Mouse (Mus musculus) CH12.LX (cell line): ENCODE data around the gene Slc25a10. TPM values are rescaled to one million over a fixed set of nuclear protein-coding genes. Genes with fewer than 3 reads are reported as not detected.
A peak's percentile ranks its signal among the peaks of the same experiment; 100 is the strongest.

Experiments
- DNase-seq: peaks from one replicate; pipeline ENCODE4 v3.0.0-alpha.2; 2013; ENCODE audit errors: extremely low read depth
- H3K27ac ChIP-seq: 2 replicates; pipeline ENCODE4 v1.5.1; 2012; ENCODE audit warnings: low read depth, mild to moderate bottlenecking, control low read depth, moderate library complexity; ENCODE audit not compliant: insufficient read depth
- H3K27me3 ChIP-seq: replicated peaks from 2 replicates; pipeline ENCODE3; 2012; ENCODE audit warnings: inconsistent platforms
- H3K36me3 ChIP-seq, 2 experiments: replicated peaks in 1 of 2; 2 replicates each; pipeline versions ENCODE3 to v1.6.1; 2012; ENCODE audit warnings: inconsistent platforms in 1 of 2, low read length in 1 of 2, mild to moderate bottlenecking in 1 of 2, mixed read lengths in 1 of 2, moderate library complexity in 1 of 2; ENCODE audit not compliant: control insufficient read depth in 1 of 2, insufficient read depth in 1 of 2
- H3K4me1 ChIP-seq, 2 experiments: 2 replicates each; pipeline ENCODE4 v1.6.1; 2012; ENCODE audit warnings: inconsistent platforms in 1 of 2, moderate library complexity in 1 of 2; ENCODE audit not compliant: insufficient read depth in 2 of 2, control insufficient read depth in 1 of 2
- H3K4me2 ChIP-seq: 2 replicates; pipeline ENCODE4 v1.6.1; 2012; ENCODE audit warnings: low read depth, mild to moderate bottlenecking, control low read depth; ENCODE audit not compliant: poor library complexity, insufficient read depth, severe bottlenecking
- H3K4me3 ChIP-seq, 3 experiments: fragments of 150-350 bp in 1 of 3; sonication (generic) in 1 of 3; replicated peaks in 1 of 3; 2 replicates each; pipeline versions ENCODE3 to v1.5.1; 2011 to 2012; ENCODE audit warnings: low read depth in 2 of 3, low read length in 2 of 3, mild to moderate bottlenecking in 2 of 3, moderate library complexity in 2 of 3, control low read depth in 1 of 3, improper control_type of control experiment in 1 of 3, inconsistent platforms in 1 of 3, mixed read lengths in 1 of 3; ENCODE audit not compliant: poor library complexity in 1 of 3
- H3K79me2 ChIP-seq: replicated peaks from 2 replicates; pipeline ENCODE4 v1.6.1; 2012; ENCODE audit warnings: mild to moderate bottlenecking, moderate library complexity; ENCODE audit not compliant: control insufficient read depth, poor library complexity, insufficient read depth, severe bottlenecking; ENCODE audit errors: extremely low read depth
- H3K9ac ChIP-seq: 2 replicates; pipeline ENCODE4 v1.6.1; 2012; ENCODE audit warnings: low read depth, mild to moderate bottlenecking, control low read depth, moderate library complexity; ENCODE audit not compliant: insufficient read depth
- H3K9me3 ChIP-seq: replicated peaks from 2 replicates; pipeline ENCODE3; 2012; ENCODE audit warnings: low read length, inconsistent platforms, mixed read lengths
- BHLHE40 ChIP-seq: IDR thresholded peaks from 2 replicates; pipeline ENCODE4 v1.6.1; 2011; ENCODE audit warnings: mild to moderate bottlenecking, low read depth, low read length, improper control_type of control experiment
- CTCF ChIP-seq, 2 experiments: IDR thresholded peaks in 1 of 2; conservative IDR thresholded peaks in 1 of 2; 2 replicates each; pipeline ENCODE4 v1.5.1; 2011 to 2012; ENCODE audit warnings: low read depth in 2 of 2, low read length in 2 of 2, improper control_type of control experiment in 1 of 2, inconsistent platforms in 1 of 2, mild to moderate bottlenecking in 1 of 2, moderate library complexity in 1 of 2
- ELF1 ChIP-seq: IDR thresholded peaks from 2 replicates; pipeline ENCODE4 v1.6.1; 2014; ENCODE audit warnings: low read depth, mild to moderate bottlenecking, inconsistent platforms, low read length, improper control_type of control experiment
- EP300 ChIP-seq: IDR thresholded peaks from 2 replicates; pipeline ENCODE4 v1.6.1; 2011; ENCODE audit warnings: low read length, improper control_type of control experiment
- HCFC1 ChIP-seq: IDR thresholded peaks from 2 replicates; pipeline ENCODE4 v1.6.1; 2012; ENCODE audit warnings: low read depth, mild to moderate bottlenecking, inconsistent platforms, low read length, improper control_type of control experiment
- JUND ChIP-seq: conservative IDR thresholded peaks from 2 replicates; pipeline ENCODE4 v1.6.1; 2011; ENCODE audit warnings: low read depth, low read length, improper control_type of control experiment
- KAT2A ChIP-seq: IDR thresholded peaks from 2 replicates; pipeline ENCODE4 v1.6.1; 2012; ENCODE audit warnings: low read length, improper control_type of control experiment, inconsistent platforms; ENCODE audit not compliant: insufficient replicate concordance
- MAX ChIP-seq: IDR thresholded peaks from 2 replicates; pipeline ENCODE4 v1.6.1; 2011; ENCODE audit warnings: low read length, improper control_type of control experiment
- PAX5 ChIP-seq: IDR thresholded peaks from 2 replicates; pipeline ENCODE4 v1.6.1; 2012; ENCODE audit warnings: low read length, inconsistent platforms, mixed read lengths
- POLR2A ChIP-seq: IDR thresholded peaks from 2 replicates; pipeline ENCODE4 v1.6.1; 2011; ENCODE audit warnings: low read depth, mild to moderate bottlenecking, improper control_type of control experiment, low read length
- POLR2AphosphoS2 ChIP-seq: IDR thresholded peaks from 2 replicates; pipeline ENCODE4 v1.6.1; 2011; ENCODE audit warnings: low read depth, low read length, improper control_type of control experiment
- RCOR1 ChIP-seq: conservative IDR thresholded peaks from 2 replicates; pipeline ENCODE4 v1.6.1; 2012; ENCODE audit warnings: low read depth, mild to moderate bottlenecking, inconsistent platforms, low read length, improper control_type of control experiment
- UBTF ChIP-seq: IDR thresholded peaks from 2 replicates; pipeline ENCODE4 v1.6.1; 2012; ENCODE audit warnings: low read depth, mild to moderate bottlenecking, inconsistent platforms, low read length, improper control_type of control experiment, moderate library complexity
- USF1 ChIP-seq: IDR thresholded peaks from 2 replicates; pipeline ENCODE4 v1.6.1; 2014; ENCODE audit warnings: low read depth, mild to moderate bottlenecking, inconsistent platforms, low read length, improper control_type of control experiment
- ZC3H11A ChIP-seq: IDR thresholded peaks from 2 replicates; pipeline ENCODE4 v1.6.1; 2012; ENCODE audit warnings: low read depth, mild to moderate bottlenecking, inconsistent platforms, low read length, improper control_type of control experiment
- ZKSCAN1 ChIP-seq: IDR thresholded peaks from 2 replicates; pipeline ENCODE4 v1.6.1; 2012; ENCODE audit warnings: low read depth, inconsistent platforms, low read length, improper control_type of control experiment, borderline replicate concordance
- dilution Hi-C: fragments of 300-500 bp; cut with MboI; formaldehyde crosslinking; loops from 2 replicates; pipeline ENCODE4 v1.14.3; 2020; ENCODE audit warnings: low sequenced_read_pairs; ENCODE audit not compliant: extremely low pct_unique_long_range_greater_than_20kb, extremely low pct_ligation_motif_present
- in situ Hi-C: fragments of 300-500 bp; cut with MboI; formaldehyde crosslinking; loops from 3 replicates; pipeline ENCODE4 v1.14.3; 2019; ENCODE audit warnings: low sequenced_read_pairs, low pct_ligation_motif_present, low pct_unique_long_range_greater_than_20kb, mixed read lengths
- polyA plus RNA-seq: library from polyadenylated mRNA; unstranded; fragments of >175 nt; gene quantifications from 2 replicates; pipeline ENCODE4 v1.2.1, GENCODE M21; 2012; ENCODE audit warnings: low read depth; ENCODE audit not compliant: insufficient read length
- total RNA-seq, 2 experiments: library from RNA; depleted of rRNA; stranded (reverse); fragments of 300-350 nt in 1 of 2; fragments of >200 nt in 1 of 2; gene quantifications; 2 replicates each; pipeline ENCODE4 v1.2.3; 2012 to 2014

Slc25a10 gene
- total and polyA plus RNA-seq, 3 experiments: 32.9 to 45.9 (median 34.6) TPM

DNA sequence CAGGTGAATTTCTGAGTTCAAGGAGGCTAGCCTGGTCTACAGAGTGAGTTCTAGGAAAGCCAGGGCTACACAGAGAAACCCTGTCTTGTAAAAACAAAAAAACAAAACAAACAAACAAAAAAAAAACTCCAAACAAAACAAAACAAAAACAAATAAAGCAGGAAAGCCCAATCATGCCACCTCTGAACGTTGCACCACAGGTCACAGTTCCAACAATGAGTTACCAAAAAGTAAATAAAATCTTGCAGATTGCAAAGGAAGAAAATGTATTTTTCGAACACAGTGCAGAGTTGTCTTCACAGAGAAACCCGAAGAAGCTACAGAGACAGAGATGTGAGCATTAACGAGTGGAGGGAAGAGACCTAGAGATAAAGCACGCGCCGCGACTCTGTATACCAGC, 30.9 kb downstream of the Slc25a10 start:
- dilution Hi-C loops (no loop called here), in situ Hi-C loops (loop anchor here (5.0 kb wide), 1 partner anchor 45 kb away; no protein-coding TSS in a partner anchor)
- Histone ChIP-seq H3K9ac (no peak overlapping the region), H3K27me3 (no peaks in the 10 kb centered on the region), H3K79me2 (no peaks in the 10 kb centered on the region), H3K4me2 (no peak overlapping the region), H3K4me3 (no peak overlapping the region), H3K4me1 (peaks cover 0 to 16% of the 10 kb centered on the region in 2 experiments; a peak in 2 of 4 replicates), H3K9me3 (peaks cover 7% of the 10 kb centered on the region), H3K27ac (no peak overlapping the region), H3K36me3 (no peaks in the 10 kb centered on the region)
- no peak for DNase-seq
- no peak for TF ChIP-seq RCOR1
- no peak for TF ChIP-seq USF1
- no peak for TF ChIP-seq PAX5
- no peak for TF ChIP-seq BHLHE40
- TF ChIP-seq ZKSCAN1: no peak
- no peak for TF ChIP-seq EP300
- no peak for TF ChIP-seq UBTF
- TF ChIP-seq CTCF (conservative IDR thresholded peaks at IDR 0.05 in 1 of 2, IDR thresholded peaks at IDR 0.05 in 1 of 2; ENCODE audit: low read depth in 2 of 2, low read length in 2 of 2): no peak
- TF ChIP-seq KAT2A: no peak
- TF ChIP-seq MAX: no peak
- TF ChIP-seq POLR2AphosphoS2: no peak
- TF ChIP-seq ZC3H11A: no peak
- TF ChIP-seq JUND: no peak

DNA sequence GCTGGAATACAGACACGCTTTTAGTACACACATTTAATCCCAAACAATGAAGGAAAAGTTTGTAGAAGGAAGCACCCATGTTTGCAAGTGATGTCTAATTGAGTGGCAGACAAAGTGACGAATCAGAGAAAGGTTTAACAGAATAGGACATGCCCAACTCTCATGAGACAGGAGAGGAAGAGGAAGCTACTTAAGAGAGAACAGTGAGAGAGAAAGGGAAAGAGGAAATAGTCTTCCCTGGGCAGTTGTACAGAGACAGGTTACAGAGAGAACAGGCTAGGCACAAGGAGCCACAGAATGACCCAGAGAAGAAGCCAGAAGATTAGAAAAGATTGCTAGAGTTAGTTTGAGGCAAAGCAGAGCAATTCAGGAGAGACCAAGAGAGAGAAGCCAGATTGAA, 34.3 kb downstream of the Slc25a10 start:
- dilution Hi-C loops: no loop called here
- Histone ChIP-seq H3K4me2 (no peak overlapping the region), H3K27me3 (peaks cover 2% of the 10 kb centered on the region), H3K4me3 (no peak overlapping the region), H3K27ac (no peak overlapping the region), H3K9ac (no peak overlapping the region), H3K9me3 (peaks cover 14% of the 10 kb centered on the region), H3K4me1 (peaks cover 0 to 14% of the 10 kb centered on the region in 2 experiments; a peak in 2 of 4 replicates), H3K79me2 (no peaks in the 10 kb centered on the region), H3K36me3 (no peaks in the 10 kb centered on the region)
- TF ChIP-seq POLR2A (peak; percentile 43; the same call in 1 of the 2 replicates), ELF1 (peak; percentile 69), HCFC1 (peak; percentile 51; the same call in 1 of the 2 replicates), ZKSCAN1 (no peak)
- in situ Hi-C loops: no loop called here
- peak; percentile 87 for DNase-seq
